Mouse (Mus musculus) forebrain, embryonic 12.5 days (tissue): ENCODE measurements at regions not wholly inside any gene's neighbourhood (a gene's known extent, or its start where the extent isn't known, plus 50 kb on each side); places are given as distances from the start of the nearest gene placed in this dataset.

Source experiments
- ATAC-seq: fragments of 200-750 bp; cut with Nextera tagmentation; 2 replicates; pipeline ENCODE4 v1.8.0; 2017; ENCODE audit warnings: moderate TSS enrichment; ENCODE audit not compliant: low FRiP score
- H3K27ac ChIP-seq: fragments of 300-500 bp; sonication (generic); 2 replicates; pipeline ENCODE4 v1.5.1; 2016; ENCODE audit warnings: mild to moderate bottlenecking
- H3K27me3 ChIP-seq: fragments of 300-500 bp; sonication (generic); 2 replicates; pipeline ENCODE4 v1.6.1; 2016; ENCODE audit warnings: mild to moderate bottlenecking
- H3K36me3 ChIP-seq: fragments of 300-500 bp; sonication (generic); replicated peaks from 2 replicates; pipeline ENCODE4 v1.6.1; 2016; ENCODE audit warnings: mild to moderate bottlenecking
- H3K4me1 ChIP-seq: fragments of 300-500 bp; sonication (generic); 2 replicates; pipeline ENCODE4 v1.6.1; 2016
- H3K4me2 ChIP-seq: fragments of 300-500 bp; sonication (generic); 2 replicates; pipeline ENCODE4 v1.6.1; 2016; ENCODE audit warnings: mild to moderate bottlenecking, moderate library complexity
- H3K4me3 ChIP-seq: fragments of 300-500 bp; sonication (generic); replicated peaks from 2 replicates; pipeline ENCODE4 v1.5.1; 2016; ENCODE audit warnings: mild to moderate bottlenecking
- H3K9ac ChIP-seq: fragments of 300-500 bp; sonication (generic); 2 replicates; pipeline ENCODE4 v1.6.1; 2016; ENCODE audit warnings: mild to moderate bottlenecking
- H3K9me3 ChIP-seq: fragments of 300-500 bp; sonication (generic); 2 replicates; pipeline ENCODE4 v1.6.1; 2016
- WGBS: fragments of 180-500 bp; shearing (Covaris S2); methylation state at CpG from one replicate; pipeline ENCODE4 v1.1.7; 2016; 5-methylcytosine and 5-hydroxymethylcytosine counted together

GRCm38 (mm10) chr8:30960486-30960885, 2468.0 kb upstream of the 5930422O12Rik start:
- Histone ChIP-seq H3K27ac (no peak overlapping the region), H3K27me3 (no peaks in the 10 kb centered on the region), H3K4me2 (no peak overlapping the region), H3K36me3 (no peaks in the 10 kb centered on the region), H3K4me3 (no peak overlapping the region), H3K9me3 (no peaks in the 10 kb centered on the region), H3K9ac (no peak overlapping the region), H3K4me1 (peaks cover 5% of the 10 kb centered on the region; the same call in 1 of the 2 replicates)
- WGBS = 58% methylated on average over 8 of the region's 8 CpGs
- no peak for ATAC-seq

- 87% methylated on average over 3 of the region's 3 CpGs for WGBS
- Histone ChIP-seq H3K4me3 (no peak overlapping the region), H3K4me2 (no peak overlapping the region), H3K9ac (no peak overlapping the region), H3K9me3 (no peaks in the 10 kb centered on the region), H3K27ac (no peak overlapping the region), H3K36me3 (no peaks in the 10 kb centered on the region), H3K4me1 (peaks cover 5% of the 10 kb centered on the region; the same call in 1 of the 2 replicates), H3K27me3 (no peaks in the 10 kb centered on the region)
- ATAC-seq = peak; percentile 79
These were observed 2466.3 kb upstream of the 5930422O12Rik start for GRCm38 (mm10) chr8:30962207-30962606.

DNA sequence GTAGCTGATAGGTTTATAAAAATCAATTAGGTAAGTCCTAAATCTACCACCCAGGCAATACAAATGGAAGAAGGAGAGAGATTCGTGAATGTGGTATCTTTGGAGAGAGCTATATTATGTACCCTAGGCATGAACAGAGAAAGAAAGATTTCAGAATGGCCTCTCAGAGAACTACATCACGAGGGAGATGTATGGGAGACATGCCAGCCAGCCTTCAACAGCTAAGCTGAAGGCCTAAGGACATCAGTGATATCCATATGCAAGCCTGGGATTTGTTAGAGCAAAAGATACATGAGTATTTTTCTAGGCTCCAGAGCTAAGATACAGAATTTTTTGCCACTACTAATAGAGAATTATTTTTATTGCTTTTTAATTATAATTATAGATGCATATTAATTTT, 2445.7 kb upstream of the 5930422O12Rik start:
- H3K4me1 ChIP-seq = no peaks in the 10 kb centered on the region
- H3K9ac ChIP-seq = no peak overlapping the region
- no peaks in the 10 kb centered on the region for H3K36me3 ChIP-seq
- no peaks in the 10 kb centered on the region for H3K9me3 ChIP-seq
- WGBS = 77% methylated on average over 2 of the region's 2 CpGs
- no peak overlapping the region for H3K4me2 ChIP-seq
- no peaks in the 10 kb centered on the region for H3K27me3 ChIP-seq
- ATAC-seq = no peak
- H3K27ac ChIP-seq = no peak overlapping the region
- H3K4me3 ChIP-seq = no peak overlapping the region

- Histone ChIP-seq H3K4me1 (no peaks in the 10 kb centered on the region), H3K4me2 (no peak overlapping the region), H3K9ac (no peak overlapping the region), H3K9me3 (no peaks in the 10 kb centered on the region), H3K27ac (no peak overlapping the region), H3K27me3 (no peaks in the 10 kb centered on the region), H3K36me3 (no peaks in the 10 kb centered on the region), H3K4me3 (no peak overlapping the region)
- no peak for ATAC-seq
- WGBS = 86% methylated on average over 5 of the region's 5 CpGs
These were observed 2440.5 kb upstream of the 5930422O12Rik start for GRCm38 (mm10) chr8:30988051-30988450.

GRCm38 (mm10) chr8:30998657-30999056, 2429.9 kb upstream of the 5930422O12Rik start:
- H3K9me3 ChIP-seq = no peaks in the 10 kb centered on the region
- no peak overlapping the region for H3K4me3 ChIP-seq
- H3K36me3 ChIP-seq = no peaks in the 10 kb centered on the region
- H3K4me2 ChIP-seq = no peak overlapping the region
- no peak for ATAC-seq
- H3K27ac ChIP-seq = no peak overlapping the region
- peaks cover 6% of the 10 kb centered on the region for H3K4me1 ChIP-seq
- WGBS = 77% methylated on average over 9 of the region's 9 CpGs
- H3K9ac ChIP-seq = no peak overlapping the region
- H3K27me3 ChIP-seq = no peaks in the 10 kb centered on the region; the same call in 1 of the 2 replicates

DNA sequence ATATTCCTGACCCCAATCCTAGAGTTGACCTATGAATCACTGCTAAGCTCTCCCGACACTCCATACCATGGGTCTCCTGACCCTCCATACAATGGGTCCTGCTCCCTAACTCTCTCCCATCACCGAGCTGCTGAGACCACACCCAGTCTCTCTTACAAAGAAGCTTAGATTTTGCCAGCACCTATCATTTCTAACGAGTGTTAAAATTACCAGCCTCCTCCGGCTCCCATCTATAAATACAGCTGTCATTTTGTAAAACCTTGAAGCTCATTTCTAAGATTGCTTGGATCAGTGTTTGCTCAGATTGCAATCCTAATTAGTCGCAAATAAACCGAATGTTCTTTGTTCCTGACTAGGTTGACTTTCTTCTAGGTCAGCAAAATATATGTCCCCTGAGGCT, 2428.4 kb upstream of the 5930422O12Rik start:
- Histone ChIP-seq H3K36me3 (no peaks in the 10 kb centered on the region), H3K4me3 (no peak overlapping the region), H3K27me3 (no peaks in the 10 kb centered on the region; the same call in 1 of the 2 replicates), H3K4me2 (no peak overlapping the region), H3K9ac (no peak overlapping the region), H3K27ac (no peak overlapping the region), H3K4me1 (peaks cover 6% of the 10 kb centered on the region), H3K9me3 (no peaks in the 10 kb centered on the region)
- ATAC-seq = no peak
- WGBS = 81% methylated on average over 6 of the region's 6 CpGs

- no peak overlapping the region for H3K4me2 ChIP-seq
- ATAC-seq = peak; percentile 70
- peaks cover 6% of the 10 kb centered on the region for H3K4me1 ChIP-seq
- no peak overlapping the region for H3K9ac ChIP-seq
- no peaks in the 10 kb centered on the region for H3K9me3 ChIP-seq
- WGBS = 12% methylated on average over 5 of the region's 5 CpGs
- H3K4me3 ChIP-seq = no peak overlapping the region
- H3K27ac ChIP-seq = peak overlapping the region; percentile 36; the same call in 1 of the 2 replicates
- H3K27me3 ChIP-seq = no peaks in the 10 kb centered on the region; the same call in 1 of the 2 replicates
- H3K36me3 ChIP-seq = no peaks in the 10 kb centered on the region
These were observed 2426.4 kb upstream of the 5930422O12Rik start for GRCm38 (mm10) chr8:31001980-31002730.

DNA sequence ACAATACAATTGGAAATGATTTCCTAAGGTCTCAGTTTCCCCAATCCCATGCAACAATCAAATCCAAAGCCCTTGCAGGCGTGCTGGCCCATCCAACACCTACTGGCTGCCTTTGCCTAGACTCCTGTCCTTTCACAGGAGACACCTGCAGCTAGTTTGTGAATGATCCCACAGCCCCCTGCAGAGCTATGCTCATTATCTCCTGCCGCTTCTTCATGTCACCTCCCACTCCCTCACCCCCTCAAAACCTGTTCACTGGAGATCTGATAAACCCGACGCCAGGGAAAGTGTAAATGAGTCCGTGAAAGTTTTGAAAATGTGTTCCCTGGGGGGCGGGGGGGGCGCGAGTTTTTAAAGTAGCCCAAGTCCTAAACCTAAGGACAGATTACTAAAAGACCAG, 2420.2 kb upstream of the 5930422O12Rik start:
- WGBS = 54% methylated on average over 8 of the region's 8 CpGs
- Histone ChIP-seq H3K36me3 (no peaks in the 10 kb centered on the region), H3K27me3 (no peaks in the 10 kb centered on the region), H3K9ac (no peak overlapping the region), H3K9me3 (no peaks in the 10 kb centered on the region), H3K27ac (no peak overlapping the region), H3K4me2 (no peak overlapping the region), H3K4me1 (no peaks in the 10 kb centered on the region), H3K4me3 (no peak overlapping the region)
- ATAC-seq = no peak

- no peak overlapping the region for H3K9ac ChIP-seq
- no peak overlapping the region for H3K4me2 ChIP-seq
- H3K36me3 ChIP-seq = no peaks in the 10 kb centered on the region
- H3K27ac ChIP-seq = no peak overlapping the region
- WGBS = 59% methylated on average over 11 of the region's 11 CpGs
- H3K27me3 ChIP-seq = no peaks in the 10 kb centered on the region
- ATAC-seq = peak; percentile 27; the same call in 1 of the 2 replicates
- no peak overlapping the region for H3K4me3 ChIP-seq
- no peaks in the 10 kb centered on the region for H3K4me1 ChIP-seq
- H3K9me3 ChIP-seq = no peaks in the 10 kb centered on the region
These were observed 2416.4 kb upstream of the 5930422O12Rik start for GRCm38 (mm10) chr8:31012068-31012467.

DNA sequence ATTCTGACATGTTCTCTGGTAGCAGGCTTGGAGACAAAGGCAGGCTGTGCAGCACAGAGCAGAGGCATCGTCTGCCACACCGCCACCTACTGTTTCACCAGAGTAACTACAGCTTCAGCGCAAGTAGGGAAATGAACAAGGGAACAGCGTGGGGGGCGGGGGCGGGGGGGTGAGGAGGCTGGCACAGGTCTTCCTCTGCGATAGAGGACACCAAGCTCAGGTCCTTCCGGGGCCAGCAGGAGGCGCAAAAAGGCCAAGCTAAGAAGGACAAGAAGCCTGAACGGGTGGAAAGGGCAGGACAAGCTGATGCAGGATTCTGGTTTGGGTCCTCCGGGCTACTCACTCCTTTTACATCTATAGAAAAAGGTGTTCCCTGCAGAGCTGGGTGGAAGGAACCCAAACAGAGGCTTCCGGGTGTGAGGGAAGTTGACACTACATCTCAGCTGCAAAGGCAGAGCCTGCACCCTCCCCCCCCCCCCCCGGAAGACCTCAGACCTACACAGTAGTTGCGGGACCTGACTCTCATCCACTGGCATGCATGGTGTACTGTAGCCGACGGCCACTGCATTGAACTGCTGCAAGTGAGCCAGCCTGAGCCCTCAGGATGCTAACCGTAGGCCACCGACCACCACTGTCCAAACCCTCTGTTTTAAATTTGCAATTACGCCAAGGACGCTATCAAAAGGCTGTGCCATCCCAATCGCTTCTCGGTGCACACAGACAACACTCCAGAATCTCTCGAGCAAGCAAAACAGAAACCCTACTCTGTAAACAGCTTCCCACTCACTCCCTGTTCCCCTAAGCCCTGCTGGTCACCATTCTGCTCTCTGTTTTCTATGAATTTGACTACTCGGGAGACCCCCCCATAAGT, 2396.6 kb upstream of the 5930422O12Rik start:
- Histone ChIP-seq H3K4me1 (peaks cover 19% of the 10 kb centered on the region), H3K4me3 (peak overlapping the region; percentile 34), H3K36me3 (no peaks in the 10 kb centered on the region), H3K27ac (peak overlapping the region; percentile 63), H3K4me2 (peak overlapping the region; percentile 55), H3K9me3 (no peaks in the 10 kb centered on the region), H3K27me3 (0 out of 2 replicates have a peak, but pooled peaks cover 2% of the 10 kb centered on the region), H3K9ac (peak overlapping the region; percentile 54; the same call in 1 of the 2 replicates)
- peak; percentile 89 for ATAC-seq
- WGBS = 7% methylated on average over 24 of the region's 24 CpGs

- 1% methylated on average over 13 of the region's 13 CpGs for WGBS
- 0 out of 2 replicates have a peak overlapping the region, but pooled peaks have one; percentile 21 for H3K27ac ChIP-seq
- H3K27me3 ChIP-seq = 0 out of 2 replicates have a peak, but pooled peaks cover 2% of the 10 kb centered on the region
- ATAC-seq = peak; percentile 55
- H3K4me1 ChIP-seq = peaks cover 32% of the 10 kb centered on the region
- no peaks in the 10 kb centered on the region for H3K9me3 ChIP-seq
- H3K4me2 ChIP-seq = peak overlapping the region; percentile 50
- no peaks in the 10 kb centered on the region for H3K36me3 ChIP-seq
- no peak overlapping the region for H3K9ac ChIP-seq
- peak overlapping the region; percentile 31 for H3K4me3 ChIP-seq
These were observed 2395.2 kb upstream of the 5930422O12Rik start for GRCm38 (mm10) chr8:31033281-31033680.

GRCm38 (mm10) chr8:31036892-31037291, 2391.6 kb upstream of the 5930422O12Rik start:
- H3K27ac ChIP-seq = no peak overlapping the region
- 48% methylated on average over 2 of the region's 2 CpGs for WGBS
- H3K4me2 ChIP-seq = no peak overlapping the region

More at GRCm38 (mm10) chr8:31036892-31037291, 2391.6 kb upstream of the 5930422O12Rik start:
- Histone ChIP-seq H3K9me3 (no peaks in the 10 kb centered on the region), H3K27me3 (0 out of 2 replicates have a peak, but pooled peaks cover 2% of the 10 kb centered on the region), H3K36me3 (no peaks in the 10 kb centered on the region), H3K4me1 (peaks cover 35% of the 10 kb centered on the region), H3K4me3 (no peak overlapping the region), H3K9ac (no peak overlapping the region)
- ATAC-seq = no peak
